Mouse (Mus musculus): ENCODE measurements around the gene Gm5431. TPM values are rescaled to one million over a fixed set of nuclear protein-coding genes. Genes with fewer than 3 reads are reported as not detected.
A peak's percentile ranks its signal among the peaks of the same experiment; 100 is the strongest.
"Not testable (repeated sequence)": the region's sequence is repeated elsewhere in the genome, so short reads cannot be mapped to it uniquely, and the experiment has no call there.

Gene Gm5431
- total RNA-seq, 2 experiments from 2014 or later, result 0.13 to 0.42 TPM

- no peak for DNase-seq
- intact Hi-C loops (cut with DNase I), result no loop called here
- Histone ChIP-seq H3K4me3 (no peak overlapping the region), H3K27ac (no peak overlapping the region)
- TF ChIP-seq CTCF (IDR thresholded peaks at IDR 0.05), result no peak
Measured at GRCm38 (mm10) chr11:48898812-48899431, 3.1 kb downstream of the Gm5431 start.

GRCm38 (mm10) chr11:48876680-48877079, 25.3 kb downstream of the Gm5431 start:
- DNase-seq, result no peak
- Histone ChIP-seq H3K27ac (no peak overlapping the region), H3K4me3 (no peak overlapping the region)
- intact Hi-C loops (cut with DNase I), result no loop called here
- TF ChIP-seq CTCF (IDR thresholded peaks at IDR 0.05), result no peak

- DNase-seq; H3K27ac ChIP-seq; H3K4me3 ChIP-seq; intact Hi-C loops (cut with DNase I): not testable (repeated sequence)
Measured at GRCm38 (mm10) chr11:48875343-48875837, 26.6 kb downstream of the Gm5431 start.

GRCm38 (mm10) chr11:48874465-48874864, 27.5 kb downstream of the Gm5431 start:
- DNase-seq, result peak; percentile 53
- intact Hi-C loops (cut with DNase I), result loop anchor here (1.0 to 5.0 kb wide), 2 partner anchors 229 to 378 kb away; no protein-coding TSS in a partner anchor
- Histone ChIP-seq H3K4me3 (no peak overlapping the region), H3K27ac (no peak overlapping the region)
- peak; percentile 87 for TF ChIP-seq CTCF (IDR thresholded peaks at IDR 0.05)

GRCm38 (mm10) chr11:48873591-48874290, 28.3 kb downstream of the Gm5431 start:
- TF ChIP-seq CTCF (IDR thresholded peaks at IDR 0.05), result no peak
- no peak for DNase-seq
- peak overlapping the region; percentile 52 for H3K27ac ChIP-seq
- intact Hi-C loops (cut with DNase I), result loop anchor here (1.0 to 5.0 kb wide), 2 partner anchors 230 to 379 kb away; no protein-coding TSS in a partner anchor
- no peak overlapping the region for H3K4me3 ChIP-seq

- no peak for TF ChIP-seq CTCF (IDR thresholded peaks at IDR 0.05)
Measured at GRCm38 (mm10) chr11:48872695-48873300, 29.2 kb downstream of the Gm5431 start.

GRCm38 (mm10) chr11:48871817-48872541, 30.0 kb downstream of the Gm5431 start:
- Histone ChIP-seq H3K4me3 (peak overlapping the region; percentile 85), H3K27ac (peak overlapping the region; percentile 93)
- no peak for TF ChIP-seq CTCF (IDR thresholded peaks at IDR 0.05)
- intact Hi-C loops (cut with DNase I), result loop anchor here (5.0 kb wide), 1 partner anchor 380 kb away; no protein-coding TSS in a partner anchor
- peak; percentile 80 for DNase-seq

More at GRCm38 (mm10) chr11:48872695-48873300, 29.2 kb downstream of the Gm5431 start:
- peak overlapping the region; percentile 93 for H3K27ac ChIP-seq
- intact Hi-C loops (cut with DNase I), result loop anchor here (5.0 kb wide), 1 partner anchor 380 kb away; no protein-coding TSS in a partner anchor
- peak overlapping the region; percentile 85 for H3K4me3 ChIP-seq
- no peak for DNase-seq

GRCm38 (mm10) chr11:48871201-48871772, 30.7 kb downstream of the Gm5431 start, which contains the start of gene Irgm1:
Irgm1 (minus strand) TSS chr11:48871683.
- DNase-seq, result peak; percentile 78
- peak within 1 kb of the TSS; percentile 93 for H3K27ac ChIP-seq
- no peak; the same call in 1 of the 2 replicates for TF ChIP-seq CTCF (IDR thresholded peaks at IDR 0.05)
- H3K4me3 ChIP-seq, result peak within 1 kb of the TSS; percentile 85
- intact Hi-C loops (cut with DNase I), result loop anchor here (5.0 kb wide), 1 partner anchor 381 kb away; no protein-coding TSS in a partner anchor

GRCm38 (mm10) chr11:48870781-48871180, 31.2 kb downstream of the Gm5431 start:
- peak overlapping the region; percentile 85 for H3K4me3 ChIP-seq
- TF ChIP-seq CTCF (IDR thresholded peaks at IDR 0.05), result no peak
- peak overlapping the region; percentile 93 for H3K27ac ChIP-seq
- intact Hi-C loops (cut with DNase I), result loop anchor here (5.0 kb wide), 1 partner anchor 382 kb away; no protein-coding TSS in a partner anchor
- no peak for DNase-seq

- no peak for DNase-seq
- intact Hi-C loops (cut with DNase I), result loop anchor here (5.0 kb wide), 1 partner anchor 383 kb away; no protein-coding TSS in a partner anchor
- H3K4me3 ChIP-seq, result peak overlapping the region; percentile 85
- TF ChIP-seq CTCF (IDR thresholded peaks at IDR 0.05), result no peak
- peak overlapping the region; percentile 93 for H3K27ac ChIP-seq
Measured at GRCm38 (mm10) chr11:48869380-48870110, 32.5 kb downstream of the Gm5431 start.

GRCm38 (mm10) chr11:48866481-48866880, 35.5 kb downstream of the Gm5431 start:
- TF ChIP-seq CTCF (IDR thresholded peaks at IDR 0.05), result no peak
- H3K27ac ChIP-seq, result no peak overlapping the region
- no peak overlapping the region for H3K4me3 ChIP-seq
- intact Hi-C loops (cut with DNase I), result no loop called here
- DNase-seq, result no peak
